Mouse (Mus musculus): ENCODE results near the gene Myo18a.

The Myo18a gene

GRCm38 (mm10) chr11:77862887-77863286 is 99.8 kb downstream of the Myo18a start:
- in situ Hi-C loops (cut with MboI; ENCODE audit: low sequenced_read_pairs) = no loop called here

- in situ Hi-C loops (cut with MboI; ENCODE audit: low sequenced_read_pairs) = no loop called here
Observed at GRCm38 (mm10) chr11:77864771-77865170, 101.7 kb downstream of the Myo18a start.

- in situ Hi-C loops (cut with MboI; ENCODE audit: low sequenced_read_pairs) = no loop called here
Observed at GRCm38 (mm10) chr11:77867419-77868083, 104.5 kb downstream of the Myo18a start.

- in situ Hi-C loops (cut with MboI; ENCODE audit: low sequenced_read_pairs) = no loop called here
Observed at GRCm38 (mm10) chr11:77871436-77871835, 108.4 kb downstream of the Myo18a start.

- in situ Hi-C loops (cut with MboI; ENCODE audit: low sequenced_read_pairs) = no loop called here
Observed at GRCm38 (mm10) chr11:77872236-77872635, 109.2 kb downstream of the Myo18a start.

- in situ Hi-C loops (cut with MboI; ENCODE audit: low sequenced_read_pairs) = no loop called here
Observed at GRCm38 (mm10) chr11:77872685-77873084, 109.6 kb downstream of the Myo18a start.

- in situ Hi-C loops (cut with MboI; ENCODE audit: low sequenced_read_pairs) = no loop called here
Observed at GRCm38 (mm10) chr11:77873116-77873515, 110.1 kb downstream of the Myo18a start.

- in situ Hi-C loops (cut with MboI; ENCODE audit: low sequenced_read_pairs) = no loop called here
Observed at GRCm38 (mm10) chr11:77874685-77875231, 111.7 kb downstream of the Myo18a start.

GRCm38 (mm10) chr11:77875269-77875668 is 112.2 kb downstream of the Myo18a start:
- in situ Hi-C loops (cut with MboI; ENCODE audit: low sequenced_read_pairs) = no loop called here

GRCm38 (mm10) chr11:77875847-77876759 is 113.1 kb downstream of the Myo18a start:
- in situ Hi-C loops (cut with MboI; ENCODE audit: low sequenced_read_pairs) = no loop called here

GRCm38 (mm10) chr11:77876760-77877148 is 113.7 kb downstream of the Myo18a start:
- in situ Hi-C loops (cut with MboI; ENCODE audit: low sequenced_read_pairs) = no loop called here

- in situ Hi-C loops (cut with MboI; ENCODE audit: low sequenced_read_pairs) = no loop called here
Observed at GRCm38 (mm10) chr11:77884524-77885245, 121.6 kb downstream of the Myo18a start.

- in situ Hi-C loops (cut with MboI; ENCODE audit: low sequenced_read_pairs) = no loop called here
Observed at GRCm38 (mm10) chr11:77885246-77885575, 122.2 kb downstream of the Myo18a start.

- in situ Hi-C loops (cut with MboI; ENCODE audit: low sequenced_read_pairs) = no loop called here
Observed at GRCm38 (mm10) chr11:77887373-77887960, 124.4 kb downstream of the Myo18a start.

- in situ Hi-C loops (cut with MboI; ENCODE audit: low sequenced_read_pairs) = no loop called here
Observed at GRCm38 (mm10) chr11:77888846-77889245, 125.8 kb downstream of the Myo18a start.

GRCm38 (mm10) chr11:77889484-77889883 is 126.4 kb downstream of the Myo18a start:
- in situ Hi-C loops (cut with MboI; ENCODE audit: low sequenced_read_pairs) = no loop called here

GRCm38 (mm10) chr11:77890648-77891258 is 127.7 kb downstream of the Myo18a start:
- in situ Hi-C loops (cut with MboI; ENCODE audit: low sequenced_read_pairs) = no loop called here

GRCm38 (mm10) chr11:77892883-77893282 is 129.8 kb downstream of the Myo18a start:
- in situ Hi-C loops (cut with MboI; ENCODE audit: low sequenced_read_pairs) = no loop called here

- in situ Hi-C loops (cut with MboI; ENCODE audit: low sequenced_read_pairs) = no loop called here
Observed at GRCm38 (mm10) chr11:77893283-77893682, 130.2 kb downstream of the Myo18a start.

Measured in CH12F3 (cell line).